Mouse (Mus musculus) limb, embryonic 14.5 days (tissue): ENCODE data around the gene Fbxo46. TPM values are rescaled to one million over a fixed set of nuclear protein-coding genes. Genes with fewer than 3 reads are reported as not detected.

Experiments used
- ATAC-seq: fragments of 200-750 bp; cut with Nextera tagmentation; 2 replicates; pipeline ENCODE4 v1.8.0; 2017; ENCODE audit warnings: low read depth, moderate number of reproducible peaks, moderate TSS enrichment; ENCODE audit not compliant: low FRiP score
- DNase-seq: peaks from one replicate; pipeline ENCODE4 v3.0.0-alpha.2; 2015; ENCODE audit warnings: low spot score
- H3K27ac ChIP-seq: fragments of 300-500 bp; sonication (generic); replicated peaks from 2 replicates; pipeline ENCODE4 v1.5.1; 2014; ENCODE audit warnings: low read depth, mild to moderate bottlenecking, low read length, moderate library complexity, mixed read lengths
- H3K27me3 ChIP-seq: fragments of 300-500 bp; sonication (generic); 2 replicates; pipeline ENCODE4 v1.6.1; 2014; ENCODE audit warnings: low read length, mixed read lengths; ENCODE audit not compliant: control insufficient read depth, insufficient read depth
- H3K36me3 ChIP-seq: fragments of 300-500 bp; sonication (generic); 2 replicates; pipeline ENCODE4 v1.6.1; 2014; ENCODE audit warnings: mild to moderate bottlenecking, low read length, moderate library complexity, mixed read lengths; ENCODE audit not compliant: control insufficient read depth, insufficient read depth
- H3K4me1 ChIP-seq: fragments of 300-500 bp; sonication (generic); 2 replicates; pipeline ENCODE4 v1.6.1; 2014; ENCODE audit warnings: antibody characterized with exemption, low read length, mixed read lengths; ENCODE audit not compliant: control insufficient read depth, insufficient read depth
- H3K4me2 ChIP-seq: fragments of 300-500 bp; sonication (generic); replicated peaks from 2 replicates; pipeline ENCODE4 v1.6.1; 2014; ENCODE audit warnings: low read depth, mild to moderate bottlenecking, low read length, moderate library complexity; ENCODE audit not compliant: severe bottlenecking
- H3K4me3 ChIP-seq: fragments of 300-500 bp; sonication (generic); replicated peaks from 2 replicates; pipeline ENCODE4 v1.5.1; 2014; ENCODE audit warnings: low read length
- H3K9ac ChIP-seq: fragments of 300-500 bp; sonication (generic); 2 replicates; pipeline ENCODE4 v1.6.1; 2014; ENCODE audit warnings: mild to moderate bottlenecking, low read depth, low read length, moderate library complexity; ENCODE audit not compliant: severe bottlenecking
- H3K9me3 ChIP-seq: fragments of 300-500 bp; sonication (generic); 2 replicates; pipeline ENCODE4 v1.6.1; 2016; ENCODE audit warnings: low read length; ENCODE audit not compliant: control insufficient read depth
- POLR2A ChIP-seq: fragments of 200-500 bp; IDR thresholded peaks from 2 replicates; pipeline ENCODE4 v1.8.0; 2012; ENCODE audit warnings: inconsistent platforms, mild to moderate bottlenecking, moderate library complexity, borderline replicate concordance; ENCODE audit not compliant: insufficient read depth, insufficient read length; ENCODE audit errors: extremely low read depth
- WGBS: fragments of 180-500 bp; shearing (Covaris S2); extraction: QIAGEN DNeasy Blood & Tissue Kit; methylation state at CpG from one replicate; pipeline ENCODE4 v1.1.7; 2014; 5-methylcytosine and 5-hydroxymethylcytosine counted together
- polyA plus RNA-seq, 2 experiments: library from polyadenylated mRNA; depleted of rRNA in 1 of 2; stranded (reverse) in 1 of 2; unstranded in 1 of 2; fragments of >200 nt; fragmentation: Nextera tagmentation in 1 of 2; extraction: Ambion mirVana in 1 of 2; gene quantifications; 2 replicates each; pipeline versions ENCODE4 v1.2.1 to v1.2.3; 2012 to 2014

Fbxo46 gene
- polyA plus RNA-seq, 2 experiments, result 9.9 to 10.6 TPM

DNA sequence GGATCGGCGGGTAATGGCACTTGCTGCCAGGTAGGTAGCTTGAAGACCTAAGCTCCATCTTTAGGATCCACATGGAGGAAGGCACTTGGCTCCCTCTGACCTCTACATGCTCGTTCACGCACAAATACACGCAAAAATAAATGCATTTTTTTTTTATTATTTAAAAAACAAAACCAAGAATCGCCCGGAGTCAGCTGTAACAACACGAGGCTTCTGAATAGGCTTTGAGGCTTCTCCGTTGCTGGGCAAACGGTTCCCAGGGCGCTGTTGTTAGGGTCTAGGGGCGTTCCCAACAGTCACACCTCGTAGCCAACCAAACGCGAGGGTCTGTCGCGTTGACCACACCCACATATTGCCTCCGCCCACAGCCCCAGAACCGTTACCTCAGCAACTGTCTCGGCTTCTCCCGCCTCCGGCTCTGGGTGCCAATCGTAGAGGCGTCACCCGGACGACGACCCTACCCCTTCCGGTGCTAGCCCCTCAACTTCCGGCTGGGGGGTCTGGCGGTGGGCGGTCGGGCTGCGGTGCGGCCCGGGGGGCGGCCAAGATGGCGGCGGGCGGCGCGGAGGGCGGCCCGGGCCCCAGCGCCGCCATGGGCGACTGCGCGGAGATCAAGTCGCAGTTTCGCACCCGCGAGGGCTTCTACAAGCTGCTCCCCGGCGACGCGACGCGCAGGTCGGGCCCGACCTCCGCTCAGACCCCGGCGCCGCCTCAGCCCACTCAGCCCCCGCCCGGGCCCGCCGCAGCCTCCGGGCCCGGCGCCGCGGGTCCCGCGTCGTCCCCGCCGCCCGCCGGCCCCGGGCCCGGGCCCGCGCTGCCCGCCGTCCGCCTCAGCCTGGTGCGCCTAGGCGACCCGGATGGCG is 43.7 kb upstream of the Fbxo46 start, which contains the start of gene Dmwd:
Gene Dmwd, plus strand, starts transcription at position 505 of the 863 bp plus-strand sequence.
- Histone ChIP-seq H3K9me3 (no peaks in the 10 kb centered on the region), H3K36me3 (peaks cover 30% of the 10 kb centered on the region), H3K4me2 (peak within 1 kb of the TSS; percentile 87), H3K4me1 (peaks cover 13% of the 10 kb centered on the region), H3K27me3 (no peaks in the 10 kb centered on the region), H3K27ac (peak within 1 kb of the TSS; percentile 82), H3K4me3 (peak within 1 kb of the TSS; percentile 94), H3K9ac (peak within 1 kb of the TSS; percentile 94)
- ATAC-seq (peak; percentile 99), DNase-seq (peak; percentile 99)
- peak; percentile 81; the same call in 1 of the 2 replicates for TF ChIP-seq POLR2A
- under 1% methylated on average over 58 of the region's 91 CpGs for WGBS

DNA sequence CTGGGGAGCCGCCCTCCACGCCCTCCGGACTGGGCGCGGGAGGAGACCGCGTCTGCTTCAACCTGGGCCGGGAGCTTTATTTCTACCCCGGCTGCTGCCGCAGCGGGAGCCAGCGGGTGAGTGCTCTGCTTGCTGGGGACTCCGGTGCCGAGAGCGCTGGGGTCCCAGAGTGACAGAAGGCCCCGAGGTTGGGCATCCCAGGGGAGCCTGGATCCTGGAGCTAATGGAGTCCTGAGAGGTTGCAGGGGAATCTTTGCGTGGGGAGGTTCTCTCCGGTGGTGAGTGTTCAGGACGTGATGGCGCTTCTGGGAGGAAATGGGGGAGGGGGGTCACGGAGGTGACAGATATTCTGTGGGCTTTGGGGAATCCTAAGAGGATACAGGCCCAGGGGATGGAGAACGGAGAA is 43.1 kb upstream of the Fbxo46 start:
- H3K27me3 ChIP-seq, result no peaks in the 10 kb centered on the region
- H3K4me3 ChIP-seq, result peak overlapping the region; percentile 94
- TF ChIP-seq POLR2A, result no peak
- 0% methylated on average over 21 of the region's 22 CpGs for WGBS
- H3K36me3 ChIP-seq, result peaks cover 37% of the 10 kb centered on the region
- H3K4me2 ChIP-seq, result peak overlapping the region; percentile 87
- H3K9ac ChIP-seq, result peak overlapping the region; percentile 94
- H3K27ac ChIP-seq, result peak overlapping the region; percentile 82
- H3K9me3 ChIP-seq, result no peaks in the 10 kb centered on the region
- DNase-seq (no peak), ATAC-seq (no peak)
- H3K4me1 ChIP-seq, result peaks cover 13% of the 10 kb centered on the region

DNA sequence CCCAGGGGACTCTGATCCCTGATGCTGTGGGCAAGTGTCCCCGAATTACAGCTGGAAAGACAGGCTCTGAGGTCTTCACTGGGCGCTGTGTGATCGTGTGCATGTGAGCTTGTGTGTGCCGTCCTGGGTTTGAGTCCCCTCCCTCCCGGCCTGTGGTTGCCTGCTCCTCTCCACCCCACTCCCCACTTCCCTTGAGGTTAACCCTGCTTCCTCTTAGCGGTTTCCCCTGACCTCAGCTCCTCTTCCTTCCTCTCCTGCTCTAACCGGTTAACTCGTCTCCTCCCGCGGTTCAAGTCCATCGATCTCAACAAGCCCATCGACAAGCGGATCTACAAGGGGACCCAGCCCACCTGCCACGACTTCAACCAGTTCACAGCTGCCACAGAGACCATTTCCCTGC is 41.9 kb upstream of the Fbxo46 start:
- Histone ChIP-seq H3K4me1 (peaks cover 14% of the 10 kb centered on the region), H3K27me3 (no peaks in the 10 kb centered on the region), H3K4me2 (peak overlapping the region; percentile 87; the same call in 1 of the 2 replicates), H3K36me3 (peaks cover 48% of the 10 kb centered on the region), H3K9me3 (no peaks in the 10 kb centered on the region), H3K4me3 (peak overlapping the region; percentile 94), H3K9ac (peak overlapping the region; percentile 94; the same call in 1 of the 2 replicates), H3K27ac (no peak overlapping the region)
- 75% methylated on average over 14 of the region's 14 CpGs for WGBS
- DNase-seq, result no peak
- no peak for TF ChIP-seq POLR2A
- ATAC-seq, result no peak

DNA sequence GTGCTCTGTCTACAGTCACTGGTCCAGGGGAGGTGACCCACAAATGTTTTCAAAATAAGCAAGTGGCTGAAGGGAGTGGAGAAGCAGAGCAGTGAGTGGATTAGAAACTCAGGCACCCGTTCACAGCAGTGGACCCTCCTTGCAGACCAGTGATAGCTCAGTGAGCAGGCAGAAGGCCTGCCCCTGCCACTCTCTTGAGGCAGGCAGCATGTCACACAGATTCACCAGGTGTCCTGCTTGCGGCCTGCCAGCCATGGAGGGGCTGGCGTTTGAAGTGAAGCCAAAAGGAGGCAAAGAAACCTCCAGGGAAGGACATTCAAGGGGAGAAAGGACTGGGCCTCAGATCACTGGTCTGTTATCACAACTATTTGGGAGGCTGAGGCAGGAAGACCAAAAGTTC is 40.9 kb upstream of the Fbxo46 start:
- no peak for TF ChIP-seq POLR2A
- peaks cover 24% of the 10 kb centered on the region for H3K4me1 ChIP-seq
- ATAC-seq (no peak), DNase-seq (no peak)
- no peaks in the 10 kb centered on the region for H3K27me3 ChIP-seq
- peaks cover 52% of the 10 kb centered on the region for H3K36me3 ChIP-seq
- no peak overlapping the region for H3K4me2 ChIP-seq
- 85% methylated on average over 3 of the region's 3 CpGs for WGBS
- H3K9me3 ChIP-seq, result no peaks in the 10 kb centered on the region
- no peak overlapping the region for H3K27ac ChIP-seq
- no peak overlapping the region for H3K4me3 ChIP-seq
- no peak overlapping the region for H3K9ac ChIP-seq

DNA sequence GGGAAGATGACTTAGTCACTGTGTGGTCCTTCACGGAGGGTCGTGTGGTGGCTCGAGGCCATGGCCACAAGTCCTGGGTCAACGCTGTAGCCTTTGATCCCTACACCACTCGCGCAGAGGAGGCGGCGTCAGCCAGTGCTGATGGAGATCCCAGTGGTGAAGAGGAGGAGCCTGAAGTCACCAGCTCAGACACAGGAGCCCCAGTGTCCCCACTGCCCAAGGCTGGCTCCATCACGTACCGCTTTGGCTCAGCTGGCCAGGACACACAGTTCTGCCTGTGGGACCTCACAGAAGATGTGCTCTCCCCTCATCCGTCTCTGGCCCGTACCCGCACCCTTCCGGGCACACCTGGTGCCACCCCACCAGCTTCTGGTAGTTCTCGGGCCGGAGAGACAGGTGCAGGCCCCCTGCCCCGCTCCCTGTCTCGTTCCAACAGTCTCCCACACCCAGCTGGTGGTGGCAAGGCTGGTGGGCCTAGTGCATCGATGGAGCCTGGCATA is 39.2 kb upstream of the Fbxo46 start:
- Histone ChIP-seq H3K4me1 (peaks cover 35% of the 10 kb centered on the region), H3K36me3 (peaks cover 58% of the 10 kb centered on the region), H3K9me3 (no peaks in the 10 kb centered on the region), H3K27me3 (no peaks in the 10 kb centered on the region), H3K4me3 (no peak overlapping the region), H3K4me2 (no peak overlapping the region), H3K27ac (no peak overlapping the region), H3K9ac (no peak overlapping the region)
- WGBS, result 87% methylated on average over 19 of the region's 19 CpGs
- no peak for TF ChIP-seq POLR2A
- ATAC-seq (no peak), DNase-seq (no peak)
